Mouse (Mus musculus) G1E (cell line): Measurements from ENCODE around the gene Pex11b.

Experiments used
- CTCF ChIP-seq: IDR thresholded peaks from 2 replicates; pipeline ENCODE4 v1.5.1; 2012; ENCODE audit warnings: low read depth, low read length, inconsistent platforms, mixed read lengths
- GATA1 ChIP-seq: IDR thresholded peaks from 2 replicates; pipeline ENCODE4 v1.6.1; 2012; ENCODE audit warnings: borderline replicate concordance, low read length, inconsistent platforms, mixed read lengths
- POLR2AphosphoS5 ChIP-seq: IDR thresholded peaks from 2 replicates; pipeline ENCODE4 v1.6.1; 2012; ENCODE audit warnings: low read depth, low read length, inconsistent platforms; ENCODE audit not compliant: insufficient replicate concordance
- TAL1 ChIP-seq: conservative IDR thresholded peaks from 2 replicates; pipeline ENCODE4 v1.6.1; 2012; ENCODE audit warnings: low read depth, low read length, inconsistent platforms, mixed read lengths

GRCm38 (mm10) chr3:96597435-96597891, 37.7 kb upstream of the Pex11b start:
- TF ChIP-seq TAL1 (no peak), CTCF (no peak), GATA1 (no peak), POLR2AphosphoS5 (no peak)
